Mouse (Mus musculus): ENCODE data around the gene Rbm26.

DNA sequence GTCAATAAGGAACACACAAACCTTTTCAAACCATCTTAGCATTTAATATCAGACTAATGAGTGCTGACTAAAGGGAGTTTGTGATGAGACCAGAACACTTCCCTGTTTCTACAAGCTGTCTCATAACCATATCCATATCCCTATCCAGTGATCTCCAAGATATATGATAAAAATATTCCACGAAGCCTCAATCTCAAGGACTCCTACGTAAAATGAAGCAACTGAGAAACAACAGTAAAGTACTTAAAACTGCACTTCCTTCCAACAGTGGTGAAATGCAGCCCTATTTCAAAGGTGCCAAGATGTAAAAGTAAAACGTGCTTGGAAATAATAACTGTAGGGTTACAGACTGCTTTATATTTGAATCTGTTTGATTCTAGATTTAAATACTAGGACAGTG is 43.1 kb downstream of the Rbm26 start:
- TF ChIP-seq EP300 (IDR thresholded peaks at IDR 0.05; ENCODE audit: low read length) (no peak), MEF2A (IDR thresholded peaks at IDR 0.05; ENCODE audit: borderline replicate concordance, low read depth, low read length) (no peak), CTCF (conservative IDR thresholded peaks at IDR 0.05 in 1 of 2, IDR thresholded peaks at IDR 0.05 in 1 of 2; ENCODE audit: low read depth in 2 of 2, low read length in 2 of 2) (no peak)

All from CH12.LX (cell line).